Mouse (Mus musculus): ENCODE measurements at regions not wholly inside any gene's neighbourhood (a gene's known extent, or its start where the extent isn't known, plus 50 kb on each side); places are given as distances from the start of the nearest gene placed in this dataset.

DNA sequence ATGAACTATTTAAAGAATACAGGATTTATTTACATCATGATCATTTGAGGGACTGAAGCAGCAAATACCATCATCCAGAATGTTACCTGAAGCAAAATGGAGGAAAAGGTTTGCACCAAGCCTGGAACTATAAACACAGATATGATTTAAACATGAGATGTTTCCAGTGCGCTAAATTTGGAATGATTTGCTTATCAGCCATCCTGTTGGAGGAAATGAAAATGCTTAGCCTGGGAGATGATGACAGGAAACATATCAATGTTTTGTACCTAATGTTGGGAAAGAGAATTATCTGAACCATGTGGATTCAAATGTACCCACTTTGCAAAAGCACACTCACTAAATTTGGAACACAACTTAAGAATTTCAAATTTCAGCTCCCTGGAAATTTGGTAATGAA lies 149.3 kb downstream of the Adgra3 start:
- no peaks in the 10 kb centered on the region for H3K36me3 ChIP-seq (ENCODE audit: insufficient read depth, low read length)
- ATAC-seq (ENCODE audit: low FRiP score, low TSS enrichment), result no peak
- no peaks in the 10 kb centered on the region for H3K27me3 ChIP-seq (ENCODE audit: insufficient read depth, low read length)
- H3K27ac ChIP-seq (ENCODE audit: low read length), result no peak overlapping the region
- 83% methylated on average over 1 of the region's 1 CpGs for WGBS
- H3K4me2 ChIP-seq (replicated peaks; ENCODE audit: low read depth, low read length), result no peak overlapping the region
- H3K4me3 ChIP-seq (ENCODE audit: low read length), result no peak overlapping the region
- no peaks in the 10 kb centered on the region for H3K4me1 ChIP-seq (ENCODE audit: insufficient read depth, low read length)
- no peak overlapping the region for H3K9ac ChIP-seq (replicated peaks; ENCODE audit: low read length)
- no peaks in the 10 kb centered on the region for H3K9me3 ChIP-seq (ENCODE audit: low read length)

DNA sequence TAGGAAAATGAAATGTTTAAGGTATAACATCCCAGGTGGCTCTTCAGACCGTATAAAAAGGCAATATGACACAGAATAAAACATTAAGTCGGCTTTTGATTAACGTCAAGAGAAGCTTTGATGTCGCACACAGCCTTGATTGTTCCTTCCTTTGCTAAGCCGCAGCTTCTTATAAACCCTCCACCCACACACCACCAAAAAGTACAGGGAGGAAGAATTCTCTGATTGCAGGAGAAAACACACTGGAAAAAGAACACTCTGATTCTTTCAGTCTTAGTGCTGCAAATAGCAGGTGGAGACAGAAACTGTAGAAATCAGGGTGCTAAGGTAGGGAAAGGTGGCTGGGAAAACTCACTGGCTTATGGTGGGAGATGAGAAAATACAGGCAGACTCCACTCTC lies 162.7 kb downstream of the Adgra3 start:
- ATAC-seq (ENCODE audit: low FRiP score, low TSS enrichment), result no peak
- Histone ChIP-seq H3K4me1 (ENCODE audit: insufficient read depth, low read length) (no peaks in the 10 kb centered on the region), H3K9ac (replicated peaks; ENCODE audit: low read length) (no peak overlapping the region), H3K27me3 (ENCODE audit: insufficient read depth, low read length) (no peaks in the 10 kb centered on the region), H3K36me3 (ENCODE audit: insufficient read depth, low read length) (no peaks in the 10 kb centered on the region), H3K27ac (ENCODE audit: low read length) (no peak overlapping the region), H3K4me2 (replicated peaks; ENCODE audit: low read depth, low read length) (no peak overlapping the region), H3K4me3 (ENCODE audit: low read length) (no peak overlapping the region), H3K9me3 (ENCODE audit: low read length) (no peaks in the 10 kb centered on the region)
- 80% methylated on average over 5 of the region's 5 CpGs for WGBS

DNA sequence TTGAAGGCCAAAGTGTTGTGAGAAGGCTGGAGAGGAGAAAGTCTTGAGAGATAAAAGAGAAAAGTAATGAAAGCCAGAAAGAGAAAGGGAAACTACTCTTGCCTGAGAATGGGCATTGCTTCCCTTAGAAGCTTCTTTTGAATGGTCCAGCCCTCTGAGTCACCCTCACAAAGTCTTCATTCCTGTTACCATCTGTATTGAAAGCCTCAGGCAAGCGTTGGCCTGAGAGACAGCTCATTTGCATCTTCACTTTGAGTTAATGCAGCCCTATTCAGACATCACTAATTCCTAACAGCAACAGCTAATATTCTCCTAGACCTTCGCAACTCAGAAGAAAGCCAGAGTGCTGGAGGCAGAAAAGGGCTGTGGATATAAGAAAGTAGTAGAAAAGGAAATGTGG lies 178.4 kb downstream of the Adgra3 start:
- H3K4me1 ChIP-seq (ENCODE audit: insufficient read depth, low read length), result no peaks in the 10 kb centered on the region
- no peaks in the 10 kb centered on the region for H3K27me3 ChIP-seq (ENCODE audit: insufficient read depth, low read length)
- no peak overlapping the region for H3K4me2 ChIP-seq (replicated peaks; ENCODE audit: low read depth, low read length)
- H3K4me3 ChIP-seq (ENCODE audit: low read length), result no peak overlapping the region
- no peaks in the 10 kb centered on the region for H3K9me3 ChIP-seq (ENCODE audit: low read length)
- H3K9ac ChIP-seq (replicated peaks; ENCODE audit: low read length), result no peak overlapping the region
- no peaks in the 10 kb centered on the region for H3K36me3 ChIP-seq (ENCODE audit: insufficient read depth, low read length)
- 67% methylated on average over 2 of the region's 2 CpGs for WGBS
- ATAC-seq (ENCODE audit: low FRiP score, low TSS enrichment), result no peak
- no peak overlapping the region for H3K27ac ChIP-seq (ENCODE audit: low read length)

DNA sequence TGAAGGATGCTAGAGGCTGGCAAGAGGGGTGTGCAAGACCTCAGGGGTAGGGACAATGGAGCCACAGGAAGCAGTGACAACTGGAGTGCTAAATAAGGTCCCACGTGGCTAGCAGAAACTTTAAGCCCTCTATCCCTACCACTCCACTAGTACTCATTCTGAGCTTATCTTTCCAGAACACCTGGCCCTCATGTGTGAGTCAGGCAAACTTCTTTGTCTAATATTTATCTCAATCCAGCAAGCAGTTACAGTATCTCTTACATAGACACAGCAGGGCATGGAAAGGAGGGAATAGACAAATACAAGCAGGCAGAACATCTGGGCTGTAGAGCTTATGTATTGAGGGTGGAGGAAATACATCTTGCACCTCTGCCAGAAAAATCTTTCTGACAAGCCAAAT lies 182.6 kb downstream of the Adgra3 start:
- Histone ChIP-seq H3K27me3 (ENCODE audit: insufficient read depth, low read length) (no peaks in the 10 kb centered on the region), H3K9me3 (ENCODE audit: low read length) (no peaks in the 10 kb centered on the region), H3K27ac (ENCODE audit: low read length) (no peak overlapping the region), H3K36me3 (ENCODE audit: insufficient read depth, low read length) (no peaks in the 10 kb centered on the region), H3K4me1 (ENCODE audit: insufficient read depth, low read length) (no peaks in the 10 kb centered on the region), H3K9ac (replicated peaks; ENCODE audit: low read length) (no peak overlapping the region), H3K4me3 (ENCODE audit: low read length) (no peak overlapping the region), H3K4me2 (replicated peaks; ENCODE audit: low read depth, low read length) (no peak overlapping the region)
- no peak for ATAC-seq (ENCODE audit: low FRiP score, low TSS enrichment)
- WGBS, result 38% methylated on average over 1 of the region's 1 CpGs

DNA sequence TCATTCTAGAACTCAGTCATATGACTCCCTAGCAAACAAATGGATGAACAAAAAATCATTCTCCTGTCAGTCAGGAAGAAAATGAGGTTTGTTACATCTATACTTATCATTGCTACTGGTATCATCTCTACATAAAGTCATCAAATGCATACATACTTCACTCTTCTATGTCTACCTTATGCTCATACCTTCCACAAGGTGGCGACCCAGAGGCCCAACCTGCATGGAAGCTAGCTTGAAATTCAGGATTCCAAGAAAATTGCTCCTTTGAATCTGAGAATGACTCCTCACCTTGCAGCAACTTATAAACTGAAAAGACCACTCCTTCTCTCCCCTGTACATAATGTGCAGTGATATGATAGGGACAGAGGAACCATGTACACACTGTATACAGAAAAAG lies 201.6 kb downstream of the Adgra3 start:
- no peak for ATAC-seq (ENCODE audit: low FRiP score, low TSS enrichment)
- Histone ChIP-seq H3K4me1 (ENCODE audit: insufficient read depth, low read length) (no peaks in the 10 kb centered on the region), H3K27me3 (ENCODE audit: insufficient read depth, low read length) (no peaks in the 10 kb centered on the region), H3K27ac (ENCODE audit: low read length) (no peak overlapping the region), H3K9ac (replicated peaks; ENCODE audit: low read length) (no peak overlapping the region), H3K4me2 (replicated peaks; ENCODE audit: low read depth, low read length) (no peak overlapping the region), H3K9me3 (ENCODE audit: low read length) (no peaks in the 10 kb centered on the region), H3K36me3 (ENCODE audit: insufficient read depth, low read length) (no peaks in the 10 kb centered on the region), H3K4me3 (ENCODE audit: low read length) (no peak overlapping the region)
- WGBS, result 50% methylated on average over 1 of the region's 1 CpGs

DNA sequence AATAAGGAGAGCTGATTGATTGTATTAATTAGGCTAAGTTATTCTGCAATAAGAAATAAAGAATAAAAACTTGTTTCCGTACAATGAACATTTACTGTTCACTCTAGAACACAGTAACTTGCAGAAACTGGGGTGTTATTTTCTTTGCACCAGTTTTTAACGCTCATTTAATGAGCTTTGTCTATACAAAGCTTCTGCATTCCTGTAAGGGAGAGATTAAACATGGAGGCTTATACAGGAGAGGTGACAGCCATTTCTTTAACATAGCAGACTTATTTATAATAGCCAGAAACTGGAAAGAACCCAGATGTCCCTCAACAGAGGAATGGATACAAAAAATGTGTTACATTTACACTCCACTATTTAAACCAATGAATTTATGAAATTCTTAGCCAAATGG lies 202.8 kb downstream of the Adgra3 start:
- Histone ChIP-seq H3K4me3 (ENCODE audit: low read length) (no peak overlapping the region), H3K36me3 (ENCODE audit: insufficient read depth, low read length) (no peaks in the 10 kb centered on the region), H3K9ac (replicated peaks; ENCODE audit: low read length) (no peak overlapping the region), H3K4me2 (replicated peaks; ENCODE audit: low read depth, low read length) (no peak overlapping the region), H3K4me1 (ENCODE audit: insufficient read depth, low read length) (no peaks in the 10 kb centered on the region), H3K27me3 (ENCODE audit: insufficient read depth, low read length) (no peaks in the 10 kb centered on the region), H3K9me3 (ENCODE audit: low read length) (no peaks in the 10 kb centered on the region), H3K27ac (ENCODE audit: low read length) (no peak overlapping the region)
- no peak for ATAC-seq (ENCODE audit: low FRiP score, low TSS enrichment)
- 76% methylated on average over 2 of the region's 2 CpGs for WGBS

DNA sequence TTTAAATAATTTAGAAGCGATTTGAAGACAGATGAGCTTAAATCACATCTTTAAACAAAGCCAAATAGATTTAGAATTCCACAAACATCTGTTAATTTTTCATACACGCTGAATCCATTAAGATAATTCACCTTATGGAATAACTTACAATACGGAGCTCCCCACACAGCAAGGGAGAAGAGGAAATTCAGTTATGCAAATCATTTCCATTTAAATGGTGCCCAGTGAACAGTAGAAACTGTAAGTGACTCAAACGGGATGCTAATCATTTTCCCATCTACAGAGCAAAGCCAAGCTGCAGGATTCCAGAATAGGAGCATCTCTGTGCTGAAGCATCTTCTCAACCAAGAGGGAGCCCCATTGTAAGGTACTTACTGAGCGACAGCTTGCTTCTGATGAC lies 210.1 kb downstream of the Adgra3 start:
- 69% methylated on average over 5 of the region's 5 CpGs for WGBS
- no peak overlapping the region for H3K27ac ChIP-seq (ENCODE audit: low read length)
- no peak for ATAC-seq (ENCODE audit: low FRiP score, low TSS enrichment)
- H3K27me3 ChIP-seq (ENCODE audit: insufficient read depth, low read length), result no peaks in the 10 kb centered on the region
- H3K4me2 ChIP-seq (replicated peaks; ENCODE audit: low read depth, low read length), result no peak overlapping the region
- H3K36me3 ChIP-seq (ENCODE audit: insufficient read depth, low read length), result no peaks in the 10 kb centered on the region
- no peaks in the 10 kb centered on the region for H3K4me1 ChIP-seq (ENCODE audit: insufficient read depth, low read length)
- H3K9ac ChIP-seq (replicated peaks; ENCODE audit: low read length), result no peak overlapping the region
- no peaks in the 10 kb centered on the region for H3K9me3 ChIP-seq (ENCODE audit: low read length)
- no peak overlapping the region for H3K4me3 ChIP-seq (ENCODE audit: low read length)

DNA sequence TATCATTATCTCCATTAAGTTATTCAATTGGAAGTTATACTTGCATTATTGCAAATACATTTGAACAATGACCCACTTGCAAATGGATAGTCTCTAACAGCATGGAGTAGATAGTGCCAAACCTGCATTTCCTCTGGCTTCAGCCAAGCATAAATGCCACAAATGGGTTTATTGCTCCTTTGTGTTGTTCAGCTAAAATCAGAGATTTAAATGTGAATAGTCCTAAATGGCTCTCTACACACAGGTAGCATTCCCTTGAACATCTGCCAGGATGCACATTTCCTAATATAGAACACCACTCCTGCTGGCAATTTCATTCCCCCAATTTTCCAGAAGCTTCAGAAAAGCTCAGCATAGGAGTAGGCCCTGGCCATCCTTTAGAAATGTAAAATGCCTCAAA lies 210.6 kb downstream of the Adgra3 start:
- no peaks in the 10 kb centered on the region for H3K4me1 ChIP-seq (ENCODE audit: insufficient read depth, low read length)
- no peak for ATAC-seq (ENCODE audit: low FRiP score, low TSS enrichment)
- no peak overlapping the region for H3K4me2 ChIP-seq (replicated peaks; ENCODE audit: low read depth, low read length)
- H3K27me3 ChIP-seq (ENCODE audit: insufficient read depth, low read length), result no peaks in the 10 kb centered on the region
- no peak overlapping the region for H3K9ac ChIP-seq (replicated peaks; ENCODE audit: low read length)
- no peak overlapping the region for H3K27ac ChIP-seq (ENCODE audit: low read length)
- no peak overlapping the region for H3K4me3 ChIP-seq (ENCODE audit: low read length)
- no peaks in the 10 kb centered on the region for H3K9me3 ChIP-seq (ENCODE audit: low read length)
- H3K36me3 ChIP-seq (ENCODE audit: insufficient read depth, low read length), result no peaks in the 10 kb centered on the region

DNA sequence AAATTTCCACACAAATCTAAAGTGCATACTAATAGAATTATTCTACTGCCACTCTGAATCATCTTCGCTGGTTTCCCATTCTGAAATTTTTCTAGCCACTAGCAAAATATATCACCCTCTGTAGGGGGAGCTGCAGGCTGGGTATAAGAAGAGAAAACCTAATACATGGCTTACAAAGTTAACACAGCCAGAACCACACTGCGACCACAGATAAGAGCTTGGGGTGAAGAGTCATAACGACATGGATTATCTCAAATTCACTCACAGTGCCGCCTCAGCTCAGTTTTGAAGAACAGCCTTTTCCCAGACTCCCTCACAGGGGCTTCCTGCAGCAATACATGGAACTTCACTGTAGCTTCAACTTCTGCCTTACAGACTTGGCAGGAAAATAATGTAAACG lies 240.0 kb downstream of the Adgra3 start:
- WGBS, result 86% methylated on average over 5 of the region's 5 CpGs
- no peak overlapping the region for H3K4me2 ChIP-seq (replicated peaks; ENCODE audit: low read depth, low read length)
- ATAC-seq (ENCODE audit: low FRiP score, low TSS enrichment), result no peak
- no peaks in the 10 kb centered on the region for H3K27me3 ChIP-seq (ENCODE audit: insufficient read depth, low read length)
- no peaks in the 10 kb centered on the region for H3K36me3 ChIP-seq (ENCODE audit: insufficient read depth, low read length)
- no peak overlapping the region for H3K27ac ChIP-seq (ENCODE audit: low read length)
- H3K4me1 ChIP-seq (ENCODE audit: insufficient read depth, low read length), result no peaks in the 10 kb centered on the region
- H3K9me3 ChIP-seq (ENCODE audit: low read length), result no peaks in the 10 kb centered on the region
- H3K9ac ChIP-seq (replicated peaks; ENCODE audit: low read length), result no peak overlapping the region
- H3K4me3 ChIP-seq (ENCODE audit: low read length), result no peak overlapping the region

DNA sequence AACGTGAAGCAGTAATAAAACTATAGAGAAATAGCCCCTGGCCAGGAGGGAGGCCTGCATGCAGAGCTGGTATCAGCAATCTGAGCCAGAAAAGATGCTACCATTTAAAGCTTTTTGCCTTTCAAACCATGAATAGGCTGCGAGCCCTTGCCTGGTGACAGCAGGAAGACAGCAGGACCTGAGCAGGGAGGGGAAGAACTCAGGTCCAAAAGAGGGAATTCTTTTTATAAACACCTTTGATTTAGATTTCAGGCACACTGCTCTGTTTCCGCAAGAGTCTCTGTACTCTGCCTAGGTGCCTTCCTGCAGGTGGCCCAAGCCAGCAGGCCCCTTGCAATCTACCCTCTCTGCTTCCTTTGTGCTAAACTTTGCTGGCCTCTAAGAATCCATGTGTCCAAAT lies 242.1 kb downstream of the Adgra3 start:
- no peak for ATAC-seq (ENCODE audit: low FRiP score, low TSS enrichment)
- Histone ChIP-seq H3K4me1 (ENCODE audit: insufficient read depth, low read length) (no peaks in the 10 kb centered on the region), H3K9ac (replicated peaks; ENCODE audit: low read length) (no peak overlapping the region), H3K27me3 (ENCODE audit: insufficient read depth, low read length) (no peaks in the 10 kb centered on the region), H3K36me3 (ENCODE audit: insufficient read depth, low read length) (no peaks in the 10 kb centered on the region), H3K9me3 (ENCODE audit: low read length) (no peaks in the 10 kb centered on the region), H3K4me3 (ENCODE audit: low read length) (no peak overlapping the region), H3K4me2 (replicated peaks; ENCODE audit: low read depth, low read length) (no peak overlapping the region), H3K27ac (ENCODE audit: low read length) (no peak overlapping the region)
- 71% methylated on average over 3 of the region's 3 CpGs for WGBS

DNA sequence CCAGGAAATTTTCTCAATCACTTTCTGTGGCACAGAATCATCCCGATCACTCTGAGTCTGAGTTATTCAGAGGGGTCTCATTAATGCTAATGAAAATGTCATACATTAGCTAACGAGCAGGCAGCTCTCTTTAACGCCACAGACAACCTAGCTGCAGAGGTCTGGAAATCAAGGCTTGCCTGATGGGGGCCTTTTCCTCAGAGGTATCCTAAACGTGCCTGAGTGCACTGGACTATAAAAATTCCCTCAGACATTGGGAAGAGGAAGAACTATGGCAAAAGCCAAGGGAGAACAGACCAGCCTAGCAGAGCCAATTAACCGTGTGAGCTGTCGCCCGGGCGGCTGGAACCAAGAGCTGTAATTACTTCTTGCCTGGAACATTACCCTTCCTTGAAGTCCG lies 245.5 kb downstream of the Adgra3 start:
- Histone ChIP-seq H3K36me3 (ENCODE audit: insufficient read depth, low read length) (no peaks in the 10 kb centered on the region), H3K9ac (replicated peaks; ENCODE audit: low read length) (no peak overlapping the region), H3K27ac (ENCODE audit: low read length) (no peak overlapping the region), H3K4me1 (ENCODE audit: insufficient read depth, low read length) (no peaks in the 10 kb centered on the region), H3K4me3 (ENCODE audit: low read length) (no peak overlapping the region), H3K27me3 (ENCODE audit: insufficient read depth, low read length) (no peaks in the 10 kb centered on the region), H3K4me2 (replicated peaks; ENCODE audit: low read depth, low read length) (no peak overlapping the region), H3K9me3 (ENCODE audit: low read length) (no peaks in the 10 kb centered on the region)
- 19% methylated on average over 9 of the region's 9 CpGs for WGBS
- ATAC-seq (ENCODE audit: low FRiP score, low TSS enrichment), result 0 out of 2 replicates have a peak, but pooled peaks have one; percentile 67

All from kidney, embryonic 16.5 days (tissue).